Mouse (Mus musculus) lung, postnatal 14 days (tissue): ENCODE results near the gene Evl.

Source experiments
- DNase-seq: peaks from one replicate; pipeline ENCODE4 v3.0.0; 2021

Evl gene

DNA sequence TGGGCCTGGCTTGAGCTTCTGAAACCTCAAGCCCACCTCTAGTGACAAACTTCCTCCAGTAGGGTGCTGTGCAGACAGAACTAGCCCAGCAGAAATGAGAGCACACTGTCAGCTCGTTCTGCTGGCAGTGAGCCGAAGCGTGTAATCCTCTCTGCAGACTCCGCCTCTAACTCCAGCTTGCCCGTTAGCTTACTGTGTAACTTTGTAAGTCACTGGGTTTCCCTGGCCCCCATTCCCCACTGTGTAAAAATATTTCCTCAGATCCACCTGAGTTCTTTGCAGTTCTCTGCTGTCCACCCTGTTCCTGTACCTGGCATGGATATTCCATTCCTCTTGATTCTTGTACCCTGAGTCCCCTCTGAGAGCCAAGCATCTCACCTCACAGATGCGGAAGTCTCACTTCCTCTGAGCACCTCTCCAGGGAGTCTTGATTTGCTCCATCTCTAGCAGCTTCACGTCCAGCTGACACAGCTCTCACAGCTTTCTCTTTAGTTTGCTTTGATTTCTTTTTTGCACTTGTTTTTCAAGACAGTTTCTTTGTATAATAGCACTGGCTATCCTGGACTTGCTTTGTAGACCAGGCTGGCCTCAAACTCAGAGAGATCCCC, 96.6 kb downstream of the Evl start:
- peak; percentile 48 for DNase-seq

DNA sequence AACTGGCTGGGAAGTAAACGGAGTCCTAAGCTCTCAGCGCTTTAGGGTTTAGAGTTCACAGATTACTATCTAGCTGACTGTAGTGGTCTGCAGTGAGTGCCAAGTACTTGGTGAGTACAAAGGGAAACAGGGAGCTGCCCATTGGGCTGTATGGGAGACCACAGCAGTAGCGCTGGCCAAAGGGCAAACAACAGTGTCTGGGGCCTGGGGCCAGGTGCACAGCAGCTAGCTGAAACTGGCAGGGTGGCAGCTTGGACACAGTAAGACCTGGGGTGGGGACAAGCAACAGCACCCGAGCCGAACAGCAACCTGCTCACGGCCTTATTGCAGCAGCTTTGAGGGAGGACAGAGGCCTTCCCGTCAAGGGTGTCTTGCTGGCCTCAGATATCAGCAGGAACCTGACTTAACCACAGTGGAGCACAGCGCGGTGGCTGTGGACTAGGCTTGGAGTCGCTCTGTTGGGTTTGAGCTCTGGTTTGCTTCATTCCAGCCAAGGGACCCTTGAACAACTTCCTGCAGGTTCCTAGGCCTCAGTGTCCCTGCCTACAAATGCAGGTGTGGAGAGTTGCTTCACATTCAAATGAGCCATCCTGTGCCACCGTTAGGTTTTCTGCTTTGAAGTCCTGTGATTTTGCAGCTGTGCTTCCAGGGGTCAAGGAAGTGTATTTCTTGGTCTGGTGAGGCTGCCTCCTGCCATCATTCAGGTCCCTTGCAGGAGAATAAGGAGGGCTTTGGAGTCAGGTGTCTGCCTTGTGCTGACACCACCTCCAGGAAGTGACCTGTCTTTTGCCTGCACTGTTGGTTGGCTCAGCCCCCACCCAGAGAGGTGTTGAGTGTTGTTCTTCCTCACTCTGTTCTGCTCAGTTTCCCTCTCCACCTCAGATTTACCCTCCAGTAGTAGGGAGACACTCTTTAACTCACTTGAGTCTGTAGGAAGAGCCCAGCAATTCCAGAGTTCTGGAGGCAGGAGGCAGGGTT, 99.1 kb downstream of the Evl start:
- DNase-seq = no peak

DNA sequence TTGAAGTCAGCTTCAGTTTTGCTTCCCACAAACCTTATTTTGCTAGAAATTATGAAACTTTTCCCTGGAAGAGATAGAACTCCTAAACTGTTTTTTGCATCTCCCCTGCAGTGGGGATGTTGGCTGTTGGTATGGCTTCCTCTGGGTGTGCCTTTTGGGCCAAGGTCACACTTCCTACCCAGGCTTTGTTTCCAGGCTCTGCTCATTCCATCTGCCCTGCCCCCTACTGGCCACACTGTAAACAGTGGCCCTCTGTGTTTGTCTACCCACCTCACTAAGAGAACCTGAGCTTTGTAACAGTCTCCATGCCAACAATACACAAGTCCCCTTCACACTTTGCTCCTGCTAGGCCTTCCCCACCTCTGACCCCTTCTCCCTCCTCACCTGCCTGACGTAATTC, 102.8 kb downstream of the Evl start:
- peak; percentile 75 for DNase-seq

DNA sequence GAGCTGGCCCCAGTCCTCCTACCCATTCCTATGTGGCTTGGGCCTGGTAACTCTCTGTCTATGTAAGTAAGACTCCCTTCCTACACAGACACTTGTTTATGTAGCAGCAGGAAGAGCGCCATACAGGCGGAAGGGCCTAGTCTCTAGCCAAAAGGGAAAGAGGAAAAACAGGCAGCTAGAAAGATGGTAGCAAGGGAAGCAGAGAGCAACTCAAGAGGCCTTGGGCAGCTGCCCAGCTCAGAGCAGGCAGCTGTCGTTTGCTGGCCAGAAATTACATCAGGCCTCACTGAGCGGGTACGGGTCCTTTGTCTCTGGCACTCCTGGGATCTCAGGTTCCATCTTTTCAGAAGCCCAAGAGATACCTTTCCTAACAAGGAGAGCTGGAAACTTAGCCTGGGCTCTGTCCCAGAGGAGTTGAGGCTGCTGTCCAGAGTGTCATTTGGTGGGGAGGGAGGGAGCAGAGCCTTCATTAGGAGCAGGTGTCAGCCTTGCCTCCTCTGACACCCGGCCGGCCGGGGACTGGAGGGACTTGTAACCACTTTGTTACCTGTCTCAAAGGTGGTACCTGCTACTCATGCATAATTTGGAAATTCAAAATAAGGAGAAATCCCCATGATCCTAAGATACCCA, 114.2 kb downstream of the Evl start:
- DNase-seq = peak; percentile 38

DNA sequence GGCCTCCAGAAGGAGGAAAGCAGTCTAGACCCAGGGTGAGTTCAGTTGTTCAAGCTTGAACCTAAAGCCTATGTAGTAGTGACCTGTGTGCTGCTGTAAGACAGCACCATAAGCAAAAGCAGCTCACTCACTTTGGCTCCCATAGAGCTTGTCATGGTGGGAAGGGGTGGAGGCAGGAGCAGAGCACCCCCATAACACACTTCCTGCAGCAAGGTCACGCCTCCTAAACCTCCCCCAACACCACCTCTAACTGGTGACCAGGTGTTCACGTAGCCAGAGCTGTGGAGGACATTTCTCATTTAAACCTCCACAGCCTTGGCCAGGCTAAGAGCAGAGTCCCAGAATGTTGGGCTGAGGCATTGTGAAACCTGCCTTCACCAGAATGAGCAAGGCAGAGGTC, 117.0 kb downstream of the Evl start:
- DNase-seq = no peak

DNA sequence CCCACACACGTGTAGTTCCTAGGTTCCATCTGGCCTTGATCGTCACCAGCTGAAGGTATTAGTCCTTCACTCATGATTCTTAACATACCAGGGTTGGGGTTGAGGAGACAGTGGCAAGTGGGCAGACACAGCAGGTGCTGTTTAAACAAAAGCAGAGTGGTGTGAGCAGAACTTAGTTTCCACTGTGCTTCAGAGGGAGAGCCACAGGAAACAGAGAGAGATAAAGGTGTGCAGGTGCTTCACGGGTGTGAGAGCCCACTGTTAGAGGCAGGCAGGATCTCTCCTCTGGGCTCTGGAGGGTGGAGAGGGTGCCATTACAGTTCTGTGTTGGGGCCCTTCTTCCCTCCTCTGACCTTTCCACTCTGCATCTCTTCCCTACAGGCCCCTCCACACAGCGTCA, 118.4 kb downstream of the Evl start:
- no peak for DNase-seq

DNA sequence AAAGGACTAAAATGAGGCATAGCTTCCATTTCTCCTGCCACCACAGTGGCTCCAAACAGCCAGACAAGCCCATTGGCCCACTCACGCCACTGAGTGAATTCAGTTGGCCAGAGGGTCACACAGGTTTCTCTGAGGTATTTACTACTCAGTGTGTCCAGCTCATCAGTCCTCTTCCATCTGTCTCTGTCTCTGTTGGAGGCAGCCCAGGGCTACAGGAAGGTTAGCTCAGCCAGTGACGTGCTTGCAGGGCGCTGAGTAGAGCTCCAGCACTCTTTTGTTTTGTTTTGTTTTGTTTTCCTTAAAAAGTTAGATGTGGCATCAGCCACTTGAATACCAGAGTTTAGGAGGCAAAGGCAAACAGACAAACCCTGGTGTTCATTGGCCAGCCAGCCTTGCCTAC, 119.0 kb downstream of the Evl start:
- no peak for DNase-seq

DNA sequence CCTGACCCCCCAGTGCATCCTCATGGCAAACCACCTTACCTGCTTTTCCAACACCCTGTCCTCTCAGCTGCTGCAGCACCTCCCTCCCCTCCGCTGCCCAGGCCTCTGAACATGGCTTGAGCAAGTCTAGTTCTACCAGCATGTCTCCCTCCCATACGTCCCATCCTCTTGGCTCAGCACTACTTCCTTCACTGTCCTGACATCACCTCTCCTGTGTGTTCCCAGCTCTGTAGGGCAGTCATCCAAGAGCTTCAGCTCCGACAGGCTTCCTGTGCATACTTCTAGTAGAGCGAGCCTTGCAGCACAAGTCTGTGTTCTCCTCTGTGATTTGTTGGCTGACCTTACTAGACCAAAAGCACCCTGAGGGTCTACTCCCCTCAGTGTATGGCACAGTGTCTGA, 120.0 kb downstream of the Evl start:
- peak; percentile 63 for DNase-seq

DNA sequence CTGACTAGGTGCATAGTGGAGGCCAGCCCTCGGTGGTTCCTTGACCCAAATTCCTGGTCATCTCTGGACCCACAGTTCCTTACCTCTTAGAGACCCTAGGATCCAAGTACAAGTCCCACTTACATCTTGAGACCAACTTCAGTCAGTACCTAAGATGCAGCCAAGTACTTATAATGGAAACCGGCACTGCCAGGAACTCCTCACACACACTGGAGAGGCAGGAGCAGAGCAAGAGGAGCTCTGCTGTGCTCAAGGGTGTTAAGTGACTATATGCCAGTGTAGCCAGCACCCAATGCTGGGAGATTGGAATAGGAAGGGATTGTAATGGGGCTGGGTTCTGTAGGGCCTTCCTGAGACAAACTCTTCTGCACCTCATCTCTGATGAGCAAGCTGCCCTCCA, 120.4 kb downstream of the Evl start:
- DNase-seq = no peak

DNA sequence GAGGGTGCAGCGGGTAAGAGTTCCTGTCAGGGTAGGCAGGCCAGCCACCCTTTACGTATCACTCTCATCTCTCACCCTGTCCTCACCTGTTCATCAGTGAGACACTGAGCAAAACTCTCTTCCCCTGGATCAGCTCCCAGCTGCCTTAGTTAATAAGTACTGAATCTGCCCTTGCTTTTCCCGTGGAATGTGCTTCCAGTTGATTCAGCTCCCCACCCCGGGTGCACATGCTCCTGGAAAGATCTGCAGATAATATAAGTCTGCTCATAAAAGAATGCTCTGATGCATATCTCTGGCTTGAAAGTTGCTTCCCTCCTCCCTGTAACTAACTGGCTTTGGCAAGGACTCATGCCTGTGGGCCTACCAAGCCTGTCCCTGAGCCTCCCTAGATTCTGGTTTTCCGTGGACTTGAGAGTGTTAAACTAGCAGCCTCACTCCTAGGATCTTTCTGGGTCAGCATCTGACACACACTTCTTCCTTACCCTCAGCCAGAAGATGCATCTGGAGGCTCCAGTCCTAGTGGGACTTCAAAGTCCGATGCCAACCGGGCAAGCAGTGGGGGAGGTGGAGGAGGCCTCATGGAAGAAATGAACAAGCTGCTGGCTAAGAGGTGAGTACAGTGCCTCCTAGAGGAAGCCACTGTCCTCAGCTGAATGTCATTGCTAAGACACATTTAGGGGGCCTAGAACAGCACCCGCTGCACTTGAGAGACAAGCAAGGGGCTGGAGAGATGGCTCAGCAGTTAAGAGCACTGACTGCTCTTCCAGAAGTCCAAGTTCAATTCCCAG, 121.3 kb downstream of the Evl start:
- DNase-seq = no peak

DNA sequence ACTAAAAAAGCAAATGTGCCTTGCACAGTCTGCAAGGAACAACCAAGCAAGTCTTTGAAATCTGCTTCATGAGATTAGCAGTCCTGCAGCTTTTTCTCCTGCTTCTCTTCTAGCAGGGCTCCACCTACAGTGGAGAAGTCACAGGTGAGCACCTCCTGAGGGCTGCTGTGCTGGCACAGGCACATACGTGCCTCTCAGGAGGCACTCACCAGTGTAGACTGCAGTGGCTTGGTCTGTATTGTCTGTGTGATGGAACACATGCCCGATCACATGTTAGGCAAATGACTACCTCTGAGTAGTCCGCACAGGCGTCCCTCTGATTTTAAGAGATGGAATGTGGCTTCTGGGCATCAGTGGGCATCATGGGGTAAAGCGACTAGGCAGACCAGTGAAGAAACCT, 122.6 kb downstream of the Evl start:
- DNase-seq = no peak

DNA sequence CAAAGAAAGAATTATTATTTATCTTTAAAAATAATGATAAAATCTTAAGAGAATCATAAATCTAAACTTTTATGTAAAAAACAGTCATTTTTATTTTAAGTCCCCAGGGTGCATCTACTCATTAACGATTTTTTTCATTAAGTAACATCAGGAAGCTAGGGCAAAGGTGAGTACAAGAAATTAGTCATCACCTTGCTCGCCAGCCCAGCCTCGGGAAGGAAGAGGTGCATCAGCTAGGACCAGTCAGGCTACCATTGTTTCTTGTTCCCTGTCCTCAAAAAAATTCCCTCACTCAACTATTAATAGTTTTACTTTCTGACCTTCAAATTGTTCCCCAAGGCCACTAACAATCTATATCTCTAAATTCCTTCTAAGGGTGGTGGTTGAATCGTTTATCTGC, 123.8 kb downstream of the Evl start:
- no peak for DNase-seq

DNA sequence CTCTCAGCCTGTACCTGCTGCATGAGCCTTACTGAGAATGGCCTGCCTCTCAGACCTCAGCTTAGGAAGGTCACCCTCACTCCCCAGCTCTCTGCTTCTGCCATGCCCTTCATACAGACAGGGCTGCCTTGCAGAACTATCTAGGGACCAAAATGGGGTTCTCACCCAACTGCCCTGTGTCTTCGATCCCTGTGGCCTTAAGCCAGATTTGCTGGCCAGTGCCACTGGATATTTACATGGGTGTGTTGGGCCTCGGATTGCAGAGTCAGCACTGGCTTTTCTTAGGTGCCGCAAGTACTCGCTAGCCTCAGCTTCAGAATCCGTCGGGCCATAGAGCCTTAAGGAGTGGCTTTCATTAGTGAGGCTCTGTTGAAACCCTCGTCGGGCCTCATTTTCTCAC, 126.3 kb downstream of the Evl start:
- DNase-seq = no peak

DNA sequence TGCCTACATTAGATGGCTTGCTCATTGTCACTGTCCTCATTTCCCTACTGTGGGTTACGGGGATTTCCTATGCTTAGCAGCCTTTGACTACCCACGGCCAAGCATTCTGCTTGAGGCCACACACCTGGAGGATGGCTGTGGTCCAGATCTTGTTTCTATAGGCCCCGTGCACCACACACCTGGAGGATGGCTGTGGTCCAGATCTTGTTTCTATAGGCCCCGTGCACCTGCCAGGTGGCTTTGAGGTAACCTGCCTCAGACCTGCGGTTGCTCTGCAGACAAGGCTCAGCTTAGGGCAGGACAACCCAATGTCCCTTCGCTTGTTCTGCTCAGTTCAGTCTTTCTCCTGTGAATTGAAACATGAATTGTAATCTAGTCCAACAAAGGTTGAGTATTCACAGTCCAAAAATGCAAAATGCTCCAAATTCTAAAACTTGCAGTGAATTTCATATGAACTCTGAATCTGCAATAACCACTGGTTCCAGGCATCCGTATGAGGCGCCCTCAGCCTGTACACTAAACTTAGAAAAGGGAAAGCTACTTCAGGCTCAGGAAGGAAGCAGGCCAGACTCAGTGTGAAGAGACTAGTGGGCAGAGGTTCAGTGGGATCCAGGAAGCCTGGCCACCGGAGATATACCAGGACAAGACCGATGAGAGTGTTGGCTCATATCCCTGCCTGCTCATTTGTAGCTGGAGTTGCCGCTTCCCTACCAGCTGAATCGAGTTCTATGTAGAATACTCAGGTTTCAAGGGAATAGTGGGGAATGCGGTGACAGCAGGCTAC, 127.9 kb downstream of the Evl start:
- DNase-seq = no peak

DNA sequence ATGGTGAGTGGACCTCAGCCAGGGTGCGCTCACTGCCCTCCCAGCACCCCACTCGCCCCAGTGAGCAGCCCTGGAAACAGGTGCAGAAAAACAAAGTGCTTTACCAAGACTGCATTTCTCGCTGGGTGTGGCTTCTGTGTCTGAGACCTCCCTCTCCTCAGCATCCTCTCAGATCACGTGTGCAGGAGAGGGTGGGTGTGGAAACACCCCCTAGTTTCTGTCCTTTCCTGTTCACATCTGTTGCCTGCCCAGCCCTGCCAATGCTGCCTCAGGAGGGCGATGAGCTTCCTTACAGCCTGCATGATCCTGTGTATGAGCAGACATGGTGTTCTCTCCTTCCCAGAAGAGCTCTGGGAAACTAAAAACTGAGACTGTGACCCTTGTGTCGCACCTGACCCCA, 131.9 kb downstream of the Evl start:
- no peak for DNase-seq

DNA sequence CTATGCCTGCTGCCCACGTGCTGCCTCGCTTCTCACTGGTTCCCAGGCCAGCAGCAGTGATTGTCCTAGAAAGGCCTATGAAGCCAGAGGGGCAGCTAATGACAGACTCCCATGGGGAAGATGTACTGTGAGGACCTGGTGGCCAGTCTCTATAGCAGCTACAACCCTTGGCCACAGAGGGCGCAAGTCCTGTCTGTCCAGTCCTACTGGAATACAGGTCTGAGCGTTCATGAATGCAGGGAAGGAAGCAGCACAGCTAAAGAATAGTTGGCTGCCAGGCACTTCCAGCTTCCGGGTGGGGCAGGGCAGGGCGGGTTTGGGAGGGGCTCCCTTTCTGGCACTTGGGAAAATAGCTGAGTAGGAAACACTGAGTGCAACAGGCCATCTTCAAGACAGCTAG, 132.4 kb downstream of the Evl start:
- peak; percentile 46 for DNase-seq

DNA sequence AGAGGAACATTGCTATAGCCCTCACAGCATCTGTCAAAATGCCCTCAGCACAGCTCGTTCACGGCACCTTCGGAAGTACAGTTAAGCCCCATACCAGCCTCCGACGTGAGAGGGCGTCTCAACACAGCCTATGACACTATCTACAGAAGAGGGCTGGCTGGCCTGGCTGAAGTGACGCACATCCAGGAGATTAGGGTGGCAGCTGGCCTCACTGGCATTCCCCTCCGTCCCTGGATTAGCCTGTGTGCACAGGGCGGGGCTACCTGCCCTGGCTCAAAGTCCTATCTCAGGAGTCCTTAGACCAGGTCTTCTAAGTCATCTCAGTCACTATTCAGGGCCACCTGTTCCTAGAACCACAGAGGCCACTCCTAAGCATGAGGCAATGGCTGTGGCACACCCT, 134.6 kb downstream of the Evl start:
- peak; percentile 29 for DNase-seq

DNA sequence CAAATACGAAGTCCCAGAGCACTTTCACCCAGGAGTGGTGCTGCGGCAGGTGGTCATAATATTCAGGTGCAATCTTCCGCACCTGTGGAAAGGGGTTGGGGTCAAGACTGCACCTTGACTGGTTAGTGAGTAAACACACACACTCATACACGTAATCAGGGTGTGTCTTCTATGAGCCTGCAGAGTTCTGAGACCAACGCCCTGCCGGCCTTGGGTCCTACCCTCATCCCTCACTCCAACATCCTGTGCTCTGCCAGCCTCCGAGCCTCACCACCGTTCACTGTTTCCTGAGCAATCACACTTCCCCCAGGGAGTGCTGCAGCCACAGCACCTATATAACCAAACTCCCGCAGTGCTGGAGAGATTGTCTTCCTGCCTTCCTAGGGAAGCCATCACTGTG, 136.0 kb downstream of the Evl start:
- DNase-seq = no peak

DNA sequence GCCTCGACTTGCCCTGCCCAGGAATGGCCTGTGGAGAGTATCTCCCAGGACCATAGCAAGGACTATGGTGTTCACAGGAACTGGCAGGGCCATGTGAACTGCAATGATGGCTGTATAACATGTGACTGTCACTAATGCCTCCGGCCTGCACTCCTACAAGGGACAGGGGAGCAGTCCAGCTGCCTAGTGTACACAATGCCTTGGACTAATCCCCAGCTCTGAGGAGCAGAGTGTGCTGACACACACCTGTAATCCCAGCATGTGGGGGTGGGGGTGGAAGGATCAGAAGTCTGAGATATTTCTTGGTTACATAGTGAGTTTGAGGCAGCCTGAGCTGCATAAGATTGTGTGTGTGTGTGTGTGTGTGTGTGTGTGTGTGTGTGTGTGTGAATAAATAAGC, 139.1 kb downstream of the Evl start:
- DNase-seq = no peak

DNA sequence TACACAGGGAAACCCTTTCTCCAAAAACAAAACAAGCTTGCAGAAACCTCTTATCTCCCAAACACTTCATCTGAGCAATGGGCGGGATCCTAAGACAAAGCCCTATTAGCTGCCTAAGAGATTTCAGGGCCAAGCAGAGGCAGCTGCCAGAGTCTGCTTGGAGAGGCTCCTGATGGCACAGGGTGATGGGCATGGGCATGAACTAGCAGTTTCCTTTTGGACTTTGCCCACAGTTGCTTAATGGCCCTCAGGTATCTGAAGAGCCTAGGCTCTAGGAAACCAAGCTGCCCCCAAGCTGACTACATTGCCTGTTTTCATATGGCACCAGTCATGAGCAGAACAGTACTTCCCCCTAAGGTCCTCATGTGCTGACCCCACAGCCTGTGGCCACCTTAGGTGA, 139.7 kb downstream of the Evl start:
- DNase-seq = no peak

DNA sequence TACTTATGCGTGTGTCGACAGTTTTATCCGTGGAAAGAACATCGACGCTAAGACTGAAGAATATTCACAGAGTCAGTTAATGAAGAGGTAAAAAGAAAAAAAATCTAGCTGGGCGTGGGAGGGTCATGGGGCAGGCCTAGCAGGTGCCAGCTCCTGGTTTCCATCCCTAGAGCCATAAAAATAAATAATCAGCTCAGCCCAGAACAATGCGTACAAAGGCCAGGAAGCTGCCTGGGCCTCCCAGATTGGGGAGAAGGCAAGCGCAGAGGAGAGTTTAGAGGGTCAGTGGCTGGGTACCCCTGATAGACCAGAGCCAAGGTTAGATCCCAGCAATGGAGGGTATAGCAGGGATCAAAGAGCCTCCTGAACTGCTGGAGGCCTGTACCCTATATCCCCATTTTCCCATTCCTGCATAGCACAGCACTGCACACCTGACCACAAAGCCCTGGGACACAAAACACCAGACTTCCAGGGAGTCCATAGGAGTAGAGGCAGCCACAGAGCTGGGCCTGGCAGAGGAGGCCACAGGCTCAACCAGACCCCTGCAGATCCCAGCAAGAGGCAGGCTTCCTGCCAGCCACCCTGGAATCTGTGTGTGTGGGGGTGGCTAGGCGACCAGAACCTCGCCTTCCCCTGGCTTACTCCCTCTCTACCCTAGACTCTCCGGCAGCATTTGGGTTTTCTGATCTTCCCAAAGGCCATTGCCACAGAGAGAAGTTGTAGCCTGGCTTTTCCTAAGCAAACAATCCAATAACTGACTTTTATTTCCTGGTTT, 144.4 kb downstream of the Evl start:
- DNase-seq = no peak

DNA sequence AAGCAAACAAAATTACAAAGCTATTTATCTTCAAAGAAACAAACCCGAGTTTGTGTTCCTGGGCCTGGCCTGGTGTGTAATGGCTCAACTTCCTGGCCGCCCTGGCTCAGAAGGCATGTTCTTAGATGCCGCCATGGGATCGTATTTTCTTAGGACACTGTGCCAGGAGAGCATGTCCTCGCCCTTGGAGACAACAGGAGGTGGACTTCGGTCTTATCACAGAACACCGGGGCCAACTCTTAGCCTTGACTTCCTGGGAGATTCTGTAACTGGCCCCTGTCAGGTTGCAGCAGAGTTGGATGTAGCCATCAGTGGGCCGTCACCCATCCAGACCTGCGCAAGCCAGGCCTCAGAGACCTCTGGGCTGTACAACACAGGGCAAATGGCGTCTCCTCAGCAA, 145.1 kb downstream of the Evl start:
- no peak for DNase-seq
